Mouse (Mus musculus): ENCODE measurements around the gene Jmjd7. TPM values are rescaled to one million over a fixed set of nuclear protein-coding genes. Genes with fewer than 3 reads are reported as not detected.

Jmjd7 gene
- total RNA-seq, 2 experiments from 2014 or later, result 5.5 to 6.6 TPM

DNA sequence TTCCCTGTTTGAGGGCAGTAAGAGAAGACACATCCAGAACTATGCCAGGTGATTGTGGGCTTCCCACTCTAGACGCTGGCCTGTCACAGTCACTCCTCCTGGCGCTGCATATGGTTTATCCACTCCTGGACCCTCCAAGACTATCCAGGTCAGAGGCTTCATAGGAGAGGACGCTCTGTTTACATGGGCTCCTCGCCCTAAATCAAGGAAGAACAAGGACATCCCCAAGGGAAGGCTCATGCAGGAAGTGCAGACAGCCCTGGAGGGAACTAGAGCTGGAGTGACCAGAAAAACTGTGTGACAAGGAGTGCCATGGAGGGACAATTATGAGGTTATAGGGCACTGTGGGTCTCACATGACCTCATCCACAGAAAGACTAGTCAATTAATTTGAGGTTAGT is 29.9 kb upstream of the Jmjd7 start:
- H3K27ac ChIP-seq, result peak overlapping the region; percentile 29; the same call in 1 of the 2 replicates
- H3K4me3 ChIP-seq, result no peak overlapping the region
- no peak for DNase-seq (ENCODE audit: low spot score in 2 of 2)
- TF ChIP-seq CTCF (conservative IDR thresholded peaks at IDR 0.05), result no peak

DNA sequence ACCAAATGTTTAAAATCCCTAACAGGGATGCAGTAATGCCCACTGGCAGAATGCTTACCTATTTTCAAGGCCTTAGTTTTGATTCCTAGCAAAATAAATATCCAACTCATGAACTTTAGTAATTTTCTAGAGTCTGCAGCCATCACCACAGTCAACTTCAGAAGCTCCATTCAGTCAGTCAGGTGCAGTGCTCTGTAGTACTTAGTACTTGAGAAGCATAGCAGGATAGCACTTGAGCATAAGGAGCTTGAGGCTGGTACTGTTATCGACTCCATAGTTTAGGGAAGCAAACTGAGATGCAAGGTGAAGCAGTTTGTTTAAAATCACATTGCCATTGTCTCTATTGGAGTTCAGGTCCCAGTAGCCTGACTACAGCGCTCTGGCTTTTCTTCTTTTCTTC is 27.6 kb upstream of the Jmjd7 start:
- DNase-seq (ENCODE audit: low spot score in 2 of 2), result no peak
- no peak overlapping the region for H3K4me3 ChIP-seq
- no peak for TF ChIP-seq CTCF (conservative IDR thresholded peaks at IDR 0.05)
- no peak overlapping the region for H3K27ac ChIP-seq

- H3K4me3 ChIP-seq, result no peak overlapping the region
- TF ChIP-seq CTCF (conservative IDR thresholded peaks at IDR 0.05), result no peak
- no peak for DNase-seq (ENCODE audit: low spot score in 2 of 2)
- H3K27ac ChIP-seq, result no peak overlapping the region; the same call in 1 of the 2 replicates
Measured at GRCm38 (mm10) chr2:120000882-120001584, 26.2 kb upstream of the Jmjd7 start.

DNA sequence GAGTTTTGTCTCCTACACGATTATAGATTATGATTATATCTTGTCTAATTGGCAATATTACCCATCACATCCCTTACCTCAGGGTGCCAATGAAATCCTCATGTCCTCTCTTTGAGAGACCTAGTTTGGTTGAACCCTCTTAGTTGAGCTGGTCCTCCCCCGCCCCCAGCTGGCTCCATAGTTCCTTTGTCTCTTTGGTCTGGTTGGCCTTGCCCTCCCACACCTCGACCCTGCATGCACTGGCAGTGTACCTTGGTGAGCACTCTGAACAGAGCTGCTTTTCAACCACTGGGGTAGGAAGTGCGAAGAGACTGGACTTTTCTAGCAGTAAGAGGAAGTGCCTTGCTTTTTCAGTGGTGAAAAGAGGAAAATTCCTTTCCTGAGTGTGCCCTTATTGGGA is 25.3 kb upstream of the Jmjd7 start:
- TF ChIP-seq CTCF (conservative IDR thresholded peaks at IDR 0.05), result no peak
- Histone ChIP-seq H3K27ac (no peak overlapping the region), H3K4me3 (no peak overlapping the region)
- no peak for DNase-seq (ENCODE audit: low spot score in 2 of 2)

GRCm38 (mm10) chr2:120003970-120004369 is 23.3 kb upstream of the Jmjd7 start:
- Histone ChIP-seq H3K27ac (no peak overlapping the region), H3K4me3 (no peak overlapping the region)
- no peak for DNase-seq (ENCODE audit: low spot score in 2 of 2)
- no peak for TF ChIP-seq CTCF (conservative IDR thresholded peaks at IDR 0.05)

- no peak overlapping the region for H3K27ac ChIP-seq
- no peak overlapping the region for H3K4me3 ChIP-seq
- no peak for DNase-seq (ENCODE audit: low spot score in 2 of 2)
- no peak for TF ChIP-seq CTCF (conservative IDR thresholded peaks at IDR 0.05)
Measured at GRCm38 (mm10) chr2:120006696-120007095, 20.6 kb upstream of the Jmjd7 start.

DNA sequence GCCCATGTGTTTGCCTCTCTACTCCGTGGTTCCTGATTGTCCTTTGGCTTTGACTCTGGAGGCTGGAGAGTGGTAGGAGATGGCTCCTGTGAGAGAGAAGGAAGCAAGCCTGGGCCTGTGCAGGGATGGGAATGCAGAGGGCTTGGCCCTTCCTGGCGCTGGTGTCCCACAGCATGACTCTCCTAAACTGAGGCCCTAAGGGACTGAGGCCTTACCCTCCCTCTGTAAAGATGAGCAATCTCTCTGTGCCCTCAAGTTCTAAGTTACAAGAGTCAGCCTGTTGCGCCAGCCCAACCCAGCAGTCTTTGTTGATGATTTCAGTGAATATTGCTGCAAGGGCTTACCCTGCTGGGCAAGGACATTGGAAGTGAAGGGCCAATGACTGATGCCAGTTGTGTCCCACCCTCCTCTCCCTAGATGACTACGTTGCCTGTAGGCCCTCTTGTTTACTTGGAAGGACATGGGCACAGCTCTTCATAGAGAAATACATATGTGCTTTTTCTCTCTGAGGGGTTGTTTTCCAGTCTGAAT is 19.5 kb upstream of the Jmjd7 start:
- Histone ChIP-seq H3K27ac (no peak overlapping the region), H3K4me3 (no peak overlapping the region)
- no peak for TF ChIP-seq CTCF (conservative IDR thresholded peaks at IDR 0.05)
- DNase-seq (ENCODE audit: low spot score in 2 of 2), result no peak

DNA sequence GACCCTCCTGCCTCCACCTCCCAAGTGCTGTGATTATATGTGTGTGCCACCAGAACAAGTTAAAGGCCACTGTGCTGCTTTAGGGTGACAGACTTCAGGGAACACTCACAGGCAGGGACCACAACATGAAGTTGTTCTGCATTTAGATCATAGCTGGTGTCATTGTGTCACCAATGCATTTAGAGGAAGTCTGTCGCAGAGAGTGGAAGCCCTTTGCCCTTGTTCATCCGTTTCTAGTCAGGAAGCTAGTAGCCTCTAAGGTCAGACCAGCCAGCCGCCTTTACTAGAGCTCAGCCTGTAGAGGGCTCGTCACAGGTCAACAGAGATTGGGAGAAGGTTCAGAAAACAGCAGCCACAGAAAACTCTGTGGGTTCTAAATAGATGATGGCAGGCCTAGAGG is 18.6 kb upstream of the Jmjd7 start:
- no peak for DNase-seq (ENCODE audit: low spot score in 2 of 2)
- H3K27ac ChIP-seq, result no peak overlapping the region
- no peak for TF ChIP-seq CTCF (conservative IDR thresholded peaks at IDR 0.05)
- H3K4me3 ChIP-seq, result no peak overlapping the region

- no peak overlapping the region for H3K27ac ChIP-seq
- peak; percentile 41 to 58 for DNase-seq (ENCODE audit: low spot score in 2 of 2)
Measured at GRCm38 (mm10) chr2:120011462-120012200, 15.7 kb upstream of the Jmjd7 start.

DNA sequence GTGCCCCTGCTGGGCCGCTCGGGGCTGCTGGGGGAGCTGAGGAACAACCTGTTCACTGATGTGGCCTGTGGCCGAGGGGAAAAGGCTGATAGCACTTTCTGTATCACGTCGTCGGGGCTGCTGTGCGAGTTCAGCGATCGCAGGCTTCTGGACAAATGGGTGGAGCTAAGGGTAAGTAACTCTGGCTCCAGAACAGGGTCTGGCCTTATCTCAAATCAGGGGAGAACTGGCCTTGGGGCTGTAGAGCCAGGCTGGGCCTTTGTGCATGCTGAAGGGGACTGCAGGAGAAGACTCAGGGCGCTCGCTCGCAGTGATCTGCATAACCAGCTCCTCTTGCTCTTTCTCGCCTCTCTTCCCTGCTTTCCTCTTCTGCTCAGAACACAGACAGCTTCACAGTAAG is 14.4 kb upstream of the Jmjd7 start:
- no peak for TF ChIP-seq CTCF (conservative IDR thresholded peaks at IDR 0.05)
- Histone ChIP-seq H3K4me3 (no peak overlapping the region), H3K27ac (no peak overlapping the region)
- DNase-seq (ENCODE audit: low spot score in 2 of 2), result no peak

More at GRCm38 (mm10) chr2:120011462-120012200, 15.7 kb upstream of the Jmjd7 start:
- peak; percentile 91 for TF ChIP-seq CTCF (conservative IDR thresholded peaks at IDR 0.05)
- H3K4me3 ChIP-seq, result no peak overlapping the region

GRCm38 (mm10) chr2:120013831-120014486 is 13.3 kb upstream of the Jmjd7 start:
- no peak for DNase-seq (ENCODE audit: low spot score in 2 of 2)
- Histone ChIP-seq H3K4me3 (no peak overlapping the region), H3K27ac (no peak overlapping the region)
- no peak for TF ChIP-seq CTCF (conservative IDR thresholded peaks at IDR 0.05)

GRCm38 (mm10) chr2:120015882-120016281 is 11.4 kb upstream of the Jmjd7 start:
- no peak overlapping the region for H3K27ac ChIP-seq
- TF ChIP-seq CTCF (conservative IDR thresholded peaks at IDR 0.05), result no peak
- no peak overlapping the region for H3K4me3 ChIP-seq
- DNase-seq (ENCODE audit: low spot score in 2 of 2), result no peak

DNA sequence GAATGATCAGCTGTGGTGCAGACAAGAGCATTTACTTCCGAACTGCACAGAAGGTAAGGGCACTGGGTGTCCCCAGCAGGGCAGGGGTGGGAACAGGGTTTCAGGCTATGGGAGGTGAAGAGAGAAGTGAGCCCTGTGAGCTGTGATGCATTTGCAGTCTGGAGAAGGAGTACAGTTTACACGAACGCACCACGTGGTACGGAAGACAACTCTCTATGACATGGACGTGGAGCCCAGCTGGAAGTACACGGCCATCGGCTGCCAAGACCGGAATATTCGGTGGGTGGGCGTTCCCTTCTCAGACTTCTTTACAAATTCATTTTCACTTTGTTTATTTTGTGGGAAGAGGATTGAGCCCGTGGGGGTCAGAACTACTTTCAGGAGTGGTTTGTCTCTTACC is 9.7 kb upstream of the Jmjd7 start:
- no peak overlapping the region for H3K27ac ChIP-seq
- no peak overlapping the region for H3K4me3 ChIP-seq
- no peak for TF ChIP-seq CTCF (conservative IDR thresholded peaks at IDR 0.05)
- DNase-seq (ENCODE audit: low spot score in 2 of 2), result no peak

All from layer of hippocampus, adult 2 months (tissue).